Mouse (Mus musculus) testis, adult 2 months (tissue): ENCODE measurements around the gene Mast4. TPM values are rescaled to one million over a fixed set of nuclear protein-coding genes. Genes with fewer than 3 reads are reported as not detected.

Source experiments
- H3K27ac ChIP-seq: fragments of 200-500 bp; 2 replicates; pipeline ENCODE4 v1.5.1; 2012; ENCODE audit warnings: low read depth, low read length; ENCODE audit not compliant: control insufficient read depth, insufficient read depth
- H3K27me3 ChIP-seq: fragments of 200-500 bp; 2 replicates; pipeline ENCODE4 v1.6.1; 2012; ENCODE audit warnings: mild to moderate bottlenecking, low read length, moderate library complexity; ENCODE audit not compliant: control insufficient read depth, insufficient read depth
- H3K36me3 ChIP-seq: fragments of 200-500 bp; 2 replicates; pipeline ENCODE4 v1.6.1; 2012; ENCODE audit warnings: mild to moderate bottlenecking, low read length; ENCODE audit not compliant: control insufficient read depth, insufficient read depth
- H3K4me1 ChIP-seq: fragments of 200-500 bp; 2 replicates; pipeline ENCODE4 v1.6.1; 2012; ENCODE audit warnings: low read length; ENCODE audit not compliant: control insufficient read depth, insufficient read depth
- H3K4me3 ChIP-seq: fragments of 200-500 bp; 2 replicates; pipeline ENCODE4 v1.5.1; 2012; ENCODE audit warnings: low read depth, mild to moderate bottlenecking, low read length, moderate library complexity, mixed read lengths; ENCODE audit not compliant: control insufficient read depth
- CTCF ChIP-seq: fragments of 200-500 bp; IDR thresholded peaks from 2 replicates; pipeline ENCODE4 v1.5.1; 2012; ENCODE audit warnings: low read depth, mild to moderate bottlenecking, inconsistent platforms, low read length, moderate library complexity; ENCODE audit not compliant: control insufficient read depth, insufficient read depth, insufficient replicate concordance
- POLR2A ChIP-seq: fragments of 200-500 bp; IDR thresholded peaks from 2 replicates; pipeline ENCODE4 v1.6.1; 2012; ENCODE audit warnings: low read depth, mild to moderate bottlenecking, inconsistent platforms, low read length, moderate library complexity; ENCODE audit not compliant: control insufficient read depth
- polyA plus RNA-seq: library from polyadenylated mRNA; depleted of rRNA; stranded (reverse); fragments of >200 nt; gene quantifications from 2 replicates; pipeline ENCODE4 v1.2.3, GENCODE M21; 2012

Mast4 gene
- polyA plus RNA-seq, 1 experiment = 5.3 TPM

GRCm38 (mm10) chr13:102690184-102690583, 644.1 kb downstream of the Mast4 start:
- no peak overlapping the region for H3K4me3 ChIP-seq
- H3K27ac ChIP-seq = no peak overlapping the region
- TF ChIP-seq POLR2A = no peak
- TF ChIP-seq CTCF = no peak
- H3K27me3 ChIP-seq = no peaks in the 10 kb centered on the region
- H3K4me1 ChIP-seq = no peaks in the 10 kb centered on the region; the same call in 1 of the 2 replicates
- no peaks in the 10 kb centered on the region for H3K36me3 ChIP-seq

- no peak overlapping the region for H3K4me3 ChIP-seq
- no peaks in the 10 kb centered on the region for H3K27me3 ChIP-seq
- no peaks in the 10 kb centered on the region; the same call in 1 of the 2 replicates for H3K4me1 ChIP-seq
- TF ChIP-seq CTCF = no peak
- no peak for TF ChIP-seq POLR2A
- H3K27ac ChIP-seq = no peak overlapping the region
- H3K36me3 ChIP-seq = no peaks in the 10 kb centered on the region
These were observed 644.9 kb downstream of the Mast4 start for GRCm38 (mm10) chr13:102689201-102690090.

- H3K4me1 ChIP-seq = no peaks in the 10 kb centered on the region; the same call in 1 of the 2 replicates
- TF ChIP-seq CTCF = no peak
- TF ChIP-seq POLR2A = no peak
- no peaks in the 10 kb centered on the region for H3K27me3 ChIP-seq
- no peak overlapping the region for H3K4me3 ChIP-seq
- H3K36me3 ChIP-seq = no peaks in the 10 kb centered on the region
- H3K27ac ChIP-seq = no peak overlapping the region
These were observed 646.2 kb downstream of the Mast4 start for GRCm38 (mm10) chr13:102688121-102688520.

GRCm38 (mm10) chr13:102684890-102685289, 649.4 kb downstream of the Mast4 start:
- peak; percentile 26; the same call in 1 of the 2 replicates for TF ChIP-seq CTCF
- TF ChIP-seq POLR2A = no peak
- no peak overlapping the region for H3K4me3 ChIP-seq
- H3K27me3 ChIP-seq = no peaks in the 10 kb centered on the region
- H3K36me3 ChIP-seq = no peaks in the 10 kb centered on the region
- H3K27ac ChIP-seq = no peak overlapping the region
- no peaks in the 10 kb centered on the region for H3K4me1 ChIP-seq
